Mouse (Mus musculus) cerebellum, adult 9-10 months (tissue): ENCODE data around the gene Depdc1a.
"Not testable (repeated sequence)": the region's sequence is repeated elsewhere in the genome, so short reads cannot be mapped to it uniquely, and the experiment has no call there.

Source experiments
- DNase-seq: peaks from one replicate; pipeline ENCODE4 v3.0.0; 2022

Depdc1a gene

GRCm38 (mm10) chr3:159495243-159495801 lies at the start of gene Depdc1a:
Gene Depdc1a, plus strand, starts transcription at chr3:159495433.
- DNase-seq = peak; percentile 68

- no peak for DNase-seq
These were observed 25.2 kb upstream of the Depdc1a start for GRCm38 (mm10) chr3:159470059-159470458.

- DNase-seq = no peak
These were observed 19.8 kb upstream of the Depdc1a start for GRCm38 (mm10) chr3:159475465-159475864.

- no peak for DNase-seq
These were observed 17.8 kb upstream of the Depdc1a start for GRCm38 (mm10) chr3:159477250-159477962.

GRCm38 (mm10) chr3:159494709-159495108 lies 524 bp upstream of the Depdc1a start:
- not testable (repeated sequence) for DNase-seq

GRCm38 (mm10) chr3:159508899-159509298 lies 13.7 kb downstream of the Depdc1a start:
- DNase-seq = no peak

GRCm38 (mm10) chr3:159528563-159528962 lies 33.3 kb downstream of the Depdc1a start:
- no peak for DNase-seq

GRCm38 (mm10) chr3:159548303-159548702 lies 53.1 kb downstream of the Depdc1a start:
- DNase-seq = no peak

- DNase-seq = no peak
These were observed 55.0 kb downstream of the Depdc1a start for GRCm38 (mm10) chr3:159550224-159550623.
